Mouse (Mus musculus) cerebellum, postnatal 4 days (tissue): ENCODE measurements around the gene Stard13.

Source experiments
- DNase-seq, 2 experiments: peaks; one replicate each; pipeline ENCODE4 v3.0.0; 2022; ENCODE audit warnings: low spot score in 2 of 2, mixed read lengths in 1 of 2

The Stard13 gene

GRCm38 (mm10) chr5:151059772-151060171 is 173.9 kb downstream of the Stard13 start:
- no peak for DNase-seq

GRCm38 (mm10) chr5:151059352-151059751 is 174.3 kb downstream of the Stard13 start:
- DNase-seq, result no peak

- DNase-seq, result no peak
Measured at GRCm38 (mm10) chr5:151057716-151058115, 175.9 kb downstream of the Stard13 start.

GRCm38 (mm10) chr5:151056920-151057294 is 176.7 kb downstream of the Stard13 start:
- no peak for DNase-seq

GRCm38 (mm10) chr5:151056255-151056919 is 177.2 kb downstream of the Stard13 start:
- no peak for DNase-seq

GRCm38 (mm10) chr5:151055426-151056090 is 178.1 kb downstream of the Stard13 start:
- DNase-seq, result no peak

GRCm38 (mm10) chr5:151054743-151055114 is 178.9 kb downstream of the Stard13 start:
- DNase-seq, result no peak

- no peak for DNase-seq
Measured at GRCm38 (mm10) chr5:151054100-151054742, 179.4 kb downstream of the Stard13 start.

GRCm38 (mm10) chr5:151053190-151053589 is 180.4 kb downstream of the Stard13 start:
- no peak for DNase-seq

GRCm38 (mm10) chr5:151052331-151052730 is 181.3 kb downstream of the Stard13 start:
- DNase-seq, result no peak

GRCm38 (mm10) chr5:151047488-151047887 is 186.1 kb downstream of the Stard13 start:
- no peak for DNase-seq

GRCm38 (mm10) chr5:151046917-151047316 is 186.7 kb downstream of the Stard13 start:
- DNase-seq, result peak in 1 of 2 experiments; percentile 50

- no peak for DNase-seq
Measured at GRCm38 (mm10) chr5:151046131-151046530, 187.5 kb downstream of the Stard13 start.

- DNase-seq, result no peak
Measured at GRCm38 (mm10) chr5:151042911-151043310, 190.7 kb downstream of the Stard13 start.

- peak in 1 of 2 experiments; percentile 33 for DNase-seq
Measured at GRCm38 (mm10) chr5:151037871-151038270, 195.8 kb downstream of the Stard13 start.

- no peak for DNase-seq
Measured at GRCm38 (mm10) chr5:151034715-151035512, 198.7 kb downstream of the Stard13 start.

- peak in 1 of 2 experiments; percentile 30 for DNase-seq
Measured at GRCm38 (mm10) chr5:151028906-151029305, 204.7 kb downstream of the Stard13 start.

- DNase-seq, result peak in 1 of 2 experiments; percentile 42
Measured at GRCm38 (mm10) chr5:151027171-151027570, 206.5 kb downstream of the Stard13 start.

- no peak for DNase-seq
Measured at GRCm38 (mm10) chr5:151026069-151026468, 207.6 kb downstream of the Stard13 start.

GRCm38 (mm10) chr5:151024483-151024882 is 209.2 kb downstream of the Stard13 start:
- no peak for DNase-seq

- peak in 1 of 2 experiments; percentile 47 for DNase-seq
Measured at GRCm38 (mm10) chr5:151023461-151023860, 210.2 kb downstream of the Stard13 start.

- DNase-seq, result no peak
Measured at GRCm38 (mm10) chr5:151022939-151023338, 210.7 kb downstream of the Stard13 start.
